Mouse (Mus musculus): Measurements from ENCODE around the gene Tnfrsf1a.

Gene Tnfrsf1a

DNA sequence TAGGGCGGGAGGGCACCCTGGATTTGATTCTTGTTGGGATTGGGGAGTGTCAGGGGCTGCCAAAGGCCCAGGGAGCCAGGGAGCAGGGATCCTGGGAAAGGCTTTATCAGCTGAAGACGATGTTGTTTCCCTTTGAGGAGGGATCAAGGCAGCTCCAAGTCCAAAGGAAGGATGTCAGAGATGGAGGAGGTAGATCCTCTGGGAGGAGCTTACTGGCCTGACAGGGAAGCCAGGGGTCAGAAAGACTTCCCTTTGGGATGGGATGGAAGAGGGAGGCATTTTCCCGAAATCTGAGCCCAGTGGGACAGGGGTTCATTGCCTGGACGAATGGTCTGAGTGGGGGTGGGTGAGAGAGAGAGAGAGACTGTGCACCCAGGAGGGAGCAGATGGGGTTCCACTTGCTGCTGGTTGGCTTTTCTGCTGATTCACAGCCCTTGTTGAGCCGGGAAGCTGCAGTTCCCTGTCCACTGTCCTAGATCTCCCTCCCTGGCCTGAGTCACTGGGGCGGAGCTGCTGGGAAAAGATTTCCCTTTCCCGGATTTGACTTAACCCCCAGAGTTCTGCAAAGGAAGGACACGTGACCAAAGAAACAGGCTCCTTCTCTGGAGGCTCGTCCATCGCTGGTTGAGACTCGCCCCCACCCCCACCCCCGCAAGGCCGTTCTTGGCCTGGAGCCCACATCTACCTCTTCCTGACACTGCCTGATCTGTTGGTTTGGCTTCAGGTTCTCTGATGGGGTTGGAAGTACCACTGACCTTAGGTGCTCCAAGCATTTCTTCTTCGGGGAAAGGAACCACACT lies 5.4 kb downstream of the Tnfrsf1a start:
- DNase-seq: peak; percentile 29 to 33

DNA sequence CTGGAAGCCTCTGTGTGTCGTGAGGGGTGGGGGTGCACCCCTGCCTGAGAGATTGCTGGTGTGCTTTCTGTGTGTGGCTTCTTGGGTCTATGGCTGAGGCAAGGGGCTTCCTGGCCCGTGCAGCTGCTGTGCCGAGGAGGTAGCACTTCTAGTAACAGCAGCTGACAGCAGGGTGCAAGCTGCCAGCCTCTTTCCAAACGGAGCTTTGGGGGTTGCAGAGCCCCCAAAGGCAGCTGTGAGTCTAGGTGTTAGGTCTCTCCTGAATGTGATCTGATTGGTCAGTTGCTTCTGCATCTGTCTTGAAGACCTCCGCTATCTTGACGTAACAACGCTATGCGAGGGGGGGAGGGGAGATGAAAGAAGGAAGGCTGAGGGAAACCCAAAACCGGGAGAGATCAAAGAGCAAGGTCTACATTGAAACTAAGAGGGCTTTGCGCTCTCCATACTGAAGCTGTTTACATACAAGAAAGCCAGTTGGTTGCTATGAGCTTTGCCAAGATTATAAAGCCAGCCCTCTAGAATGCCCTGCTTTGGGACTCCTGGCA lies 6.1 kb downstream of the Tnfrsf1a start:
- no peak for DNase-seq

DNA sequence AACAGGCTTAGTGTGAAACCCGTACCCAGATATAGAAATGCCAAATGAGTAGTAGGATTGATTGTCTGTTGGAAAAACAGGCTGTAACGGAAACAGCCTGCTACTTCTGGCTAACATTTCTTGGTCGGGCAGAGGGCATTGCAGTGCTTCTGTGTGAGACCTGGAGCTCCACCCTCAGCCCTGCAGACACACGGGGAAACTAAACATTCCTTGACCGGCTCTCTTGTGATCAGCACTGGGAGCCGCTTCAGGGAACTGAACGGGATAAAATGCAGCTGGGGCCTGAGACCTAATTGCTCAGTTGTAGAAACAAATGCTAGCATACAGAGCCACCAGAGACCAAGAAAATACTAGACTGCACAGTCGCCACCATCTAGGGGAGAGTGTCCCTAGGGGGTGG lies 7.1 kb downstream of the Tnfrsf1a start:
- DNase-seq: no peak

DNA sequence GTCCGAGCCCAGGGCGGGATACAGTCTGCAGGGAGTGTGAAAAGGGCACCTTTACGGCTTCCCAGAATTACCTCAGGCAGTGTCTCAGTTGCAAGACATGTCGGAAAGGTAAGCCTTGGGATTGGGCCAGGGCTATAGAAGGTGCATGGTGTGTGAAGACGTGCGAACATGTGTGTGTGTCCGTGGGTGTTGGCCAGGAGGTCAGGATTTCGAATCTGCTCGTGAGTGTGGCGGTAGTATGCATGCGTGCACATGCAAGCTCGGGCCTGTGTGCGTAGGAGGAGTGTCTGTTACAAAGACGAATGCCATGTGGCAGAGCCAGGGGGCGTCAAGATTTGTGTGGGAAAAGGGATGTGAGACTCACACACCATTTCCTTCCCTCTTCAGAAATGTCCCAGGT lies 8.2 kb downstream of the Tnfrsf1a start:
- DNase-seq: no peak

DNA sequence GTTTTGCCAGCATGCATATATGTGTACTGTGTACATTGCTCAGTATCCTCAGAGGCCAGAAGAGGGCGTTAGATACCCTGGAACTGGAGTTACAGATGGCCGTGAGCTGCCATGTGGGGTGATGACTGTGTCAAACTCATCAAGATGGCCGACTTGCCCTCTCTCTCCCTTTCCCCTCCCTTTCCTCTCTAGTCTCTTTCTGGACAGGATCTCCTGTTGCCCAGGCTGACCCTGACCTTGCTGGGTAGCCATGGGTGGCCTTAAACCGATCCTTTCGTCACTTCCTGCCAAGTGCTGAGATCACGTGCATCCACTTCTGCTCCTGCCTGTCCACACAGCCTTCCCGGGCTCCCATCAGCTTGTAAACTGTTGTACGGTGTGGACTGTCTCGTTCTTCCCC lies 10.8 kb downstream of the Tnfrsf1a start:
- DNase-seq: no peak

DNA sequence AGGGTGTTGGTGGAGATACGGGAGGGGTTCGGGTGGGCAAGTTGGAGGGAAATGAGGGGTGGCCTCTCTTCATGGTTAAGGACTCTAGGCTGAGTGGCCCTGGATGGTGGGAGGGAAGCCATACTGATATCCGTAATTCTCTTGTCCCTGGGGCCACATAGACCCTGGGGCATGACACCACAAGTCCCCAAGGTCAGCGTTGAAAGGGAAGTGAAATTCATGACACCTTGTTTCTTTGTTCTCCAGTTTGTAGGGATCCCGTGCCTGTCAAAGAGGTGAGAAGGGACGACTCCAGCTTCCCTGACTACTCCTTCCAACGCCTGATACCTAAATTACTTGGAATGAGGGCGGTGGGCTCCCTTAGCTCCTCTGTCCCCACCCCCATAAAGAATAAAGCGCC lies 11.7 kb downstream of the Tnfrsf1a start:
- no peak for DNase-seq

DNA sequence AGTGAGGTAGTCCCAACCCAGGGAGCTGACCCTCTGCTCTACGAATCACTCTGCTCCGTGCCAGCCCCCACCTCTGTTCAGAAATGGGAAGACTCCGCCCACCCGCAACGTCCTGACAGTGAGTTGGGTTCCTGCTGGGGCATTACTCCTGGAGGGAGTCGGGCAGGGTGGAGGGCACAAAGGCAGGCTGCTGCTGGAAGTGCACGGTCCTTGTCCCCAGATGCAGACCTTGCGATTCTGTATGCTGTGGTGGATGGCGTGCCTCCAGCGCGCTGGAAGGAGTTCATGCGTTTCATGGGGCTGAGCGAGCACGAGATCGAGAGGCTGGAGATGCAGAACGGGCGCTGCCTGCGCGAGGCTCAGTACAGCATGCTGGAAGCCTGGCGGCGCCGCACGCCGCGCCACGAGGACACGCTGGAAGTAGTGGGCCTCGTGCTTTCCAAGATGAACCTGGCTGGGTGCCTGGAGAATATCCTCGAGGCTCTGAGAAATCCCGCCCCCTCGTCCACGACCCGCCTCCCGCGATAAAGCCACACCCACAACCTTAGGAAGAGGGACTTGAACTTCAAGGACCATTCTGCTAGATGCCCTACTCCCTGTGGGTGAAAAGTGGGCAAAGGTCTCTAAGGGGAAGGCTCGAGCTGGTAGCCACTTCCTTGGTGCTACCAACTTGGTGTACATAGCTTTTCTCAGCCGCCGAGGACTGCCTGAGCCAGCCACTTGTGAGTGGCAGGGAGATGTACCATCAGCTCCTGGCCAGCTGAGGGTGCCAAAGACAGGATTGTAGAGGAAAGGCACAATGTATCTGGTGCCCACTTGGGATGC lies 12.5 kb downstream of the Tnfrsf1a start:
- peak; percentile 74 to 75 for DNase-seq

DNA sequence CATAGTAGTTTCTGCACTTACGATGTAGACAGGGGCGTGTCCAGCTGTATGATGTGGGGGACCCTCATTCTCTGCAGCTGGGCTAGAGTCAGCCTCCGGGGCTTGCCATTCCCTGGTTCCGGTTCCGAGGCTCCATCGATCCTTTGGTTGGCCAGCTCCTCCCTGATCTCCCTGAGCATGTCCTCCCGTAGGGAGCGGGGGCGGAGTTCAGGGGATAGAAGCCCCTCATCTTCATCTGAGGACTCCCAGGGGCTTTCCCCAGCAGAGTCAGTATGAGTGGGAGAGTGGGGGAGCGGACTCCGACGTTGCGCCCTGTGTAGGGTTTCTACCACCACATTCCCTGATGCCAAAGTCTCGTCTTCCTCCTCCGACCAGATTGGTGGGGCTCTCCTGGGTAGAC lies 13.9 kb downstream of the Tnfrsf1a start:
- no peak for DNase-seq

DNA sequence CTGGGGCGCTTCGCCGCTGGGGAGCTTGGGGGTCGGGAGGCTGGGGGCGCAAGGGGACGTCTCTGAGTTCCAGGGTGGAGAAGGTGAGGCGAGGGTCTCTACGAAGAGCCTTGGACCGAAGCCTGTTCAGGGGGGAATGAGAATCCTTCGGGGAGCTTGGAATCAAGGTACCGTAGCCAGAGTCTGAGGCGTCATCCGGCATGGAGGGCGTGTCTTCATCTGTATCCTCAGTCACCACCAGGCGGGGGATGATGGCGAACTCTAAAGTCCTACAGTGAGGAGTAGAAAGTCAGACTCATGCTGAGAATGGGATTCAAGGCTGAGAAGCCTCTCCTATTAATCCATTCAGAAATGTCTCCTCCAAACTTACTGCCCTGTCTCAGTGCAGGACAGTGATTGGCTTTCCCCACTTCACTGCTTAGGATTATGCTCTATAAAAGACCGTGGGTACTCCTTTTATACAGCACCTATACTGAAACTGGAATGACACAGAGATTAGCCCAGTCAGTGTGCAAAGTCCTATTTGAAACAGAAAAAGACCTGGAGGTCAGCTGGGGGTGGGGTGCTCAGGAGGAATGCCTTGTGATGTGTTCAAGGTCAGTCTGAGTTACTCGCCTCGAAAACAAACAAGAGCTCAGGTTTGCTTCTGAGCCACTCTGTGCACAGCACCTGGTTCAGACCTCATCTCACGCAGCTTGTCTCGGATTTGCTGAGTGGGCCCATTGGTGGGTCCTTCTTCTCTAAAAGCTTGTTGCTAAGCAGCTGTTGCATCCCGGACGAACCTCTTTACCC lies 14.5 kb downstream of the Tnfrsf1a start:
- DNase-seq: peak in 1 of 2 experiments; percentile 26

DNA sequence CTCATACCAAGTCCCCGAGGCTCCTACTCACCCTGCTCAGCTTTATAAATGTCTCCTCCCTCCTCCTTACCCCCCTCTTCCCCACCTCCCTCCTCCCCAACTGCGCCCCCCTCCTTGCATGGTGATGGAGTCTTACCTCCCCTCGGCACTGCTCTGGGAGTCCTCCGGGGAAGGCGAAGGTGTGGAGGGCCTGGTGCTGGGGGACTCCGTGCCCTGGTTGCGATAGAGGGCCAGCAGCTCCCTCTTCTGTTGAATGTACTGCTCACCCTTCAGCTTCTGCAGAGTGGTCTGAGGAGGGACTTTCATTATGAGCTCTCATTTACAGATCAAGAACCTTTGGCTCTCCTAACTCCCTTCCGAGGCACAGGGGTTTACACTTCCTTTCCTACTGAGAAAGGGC lies 15.3 kb downstream of the Tnfrsf1a start:
- DNase-seq: peak in 1 of 2 experiments; percentile 29

DNA sequence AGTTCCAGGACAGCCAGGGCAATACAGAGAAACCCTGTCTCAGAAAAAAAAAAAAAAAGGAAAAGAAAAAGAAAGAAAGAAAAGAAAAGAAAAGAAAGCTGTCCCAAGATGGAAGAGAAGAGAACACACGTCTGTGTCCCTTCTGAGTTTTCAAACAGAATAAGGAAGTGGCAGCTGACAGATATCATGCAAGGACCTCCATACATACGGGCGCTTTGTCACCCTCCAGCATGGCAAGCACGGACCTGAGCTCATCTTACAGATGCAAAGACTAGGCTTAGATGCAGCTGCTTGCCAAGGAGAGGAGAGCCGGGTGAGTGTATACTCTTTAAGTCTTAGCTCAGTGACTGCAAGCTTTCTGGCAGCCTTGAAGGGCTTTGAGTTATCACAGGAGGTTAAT lies 16.4 kb downstream of the Tnfrsf1a start:
- no peak for DNase-seq

DNA sequence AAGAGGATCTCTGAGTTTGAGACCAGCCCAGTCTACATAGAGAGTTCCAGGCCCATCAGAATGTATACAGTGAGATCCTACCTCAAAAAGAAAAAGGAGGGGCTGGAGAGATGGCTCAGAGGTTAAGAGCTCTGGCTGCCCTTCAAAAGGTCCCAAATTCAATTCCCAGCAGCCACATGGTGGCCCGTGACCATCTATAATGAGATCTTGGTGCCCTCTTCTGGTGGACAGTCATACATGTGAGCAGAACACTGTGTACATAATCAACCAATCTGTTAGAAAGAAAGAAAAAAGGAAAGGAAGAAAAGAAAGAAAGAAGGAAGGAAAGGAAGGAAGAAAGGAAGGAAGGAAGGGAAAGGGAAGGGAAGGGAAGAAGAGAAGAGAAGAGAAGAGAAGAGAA lies 17.0 kb downstream of the Tnfrsf1a start:
- DNase-seq: no peak

DNA sequence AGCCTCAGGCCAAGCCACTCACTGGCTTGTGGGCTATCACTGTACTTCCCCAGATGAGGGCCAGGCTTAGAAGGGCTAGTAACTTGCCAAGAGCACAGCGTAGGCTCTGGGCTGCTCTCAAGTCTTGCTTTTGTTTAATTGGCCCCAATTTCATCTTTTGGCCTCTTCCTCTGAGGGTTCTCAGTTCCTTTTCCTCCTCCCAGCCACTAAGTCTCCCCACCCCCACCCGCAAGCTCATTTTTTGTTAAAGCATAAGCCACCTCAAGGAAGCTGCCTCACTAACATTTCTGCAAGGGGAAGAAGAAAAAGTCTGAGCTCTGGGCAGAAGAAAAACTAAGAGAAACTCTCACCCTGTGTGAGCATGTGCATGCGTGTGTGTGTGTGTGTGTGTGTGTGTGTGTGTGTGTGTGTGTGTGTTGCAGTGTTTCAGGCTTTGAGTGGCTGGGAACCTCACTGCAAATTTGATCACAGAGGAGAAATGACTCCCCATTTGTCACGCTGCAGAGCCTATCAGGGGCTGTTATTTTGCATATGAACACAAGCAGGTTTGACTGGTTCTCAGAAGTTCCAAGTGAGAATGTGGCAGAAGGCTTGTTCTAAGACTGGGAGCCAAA lies 18.7 kb downstream of the Tnfrsf1a start:
- no peak for DNase-seq

DNA sequence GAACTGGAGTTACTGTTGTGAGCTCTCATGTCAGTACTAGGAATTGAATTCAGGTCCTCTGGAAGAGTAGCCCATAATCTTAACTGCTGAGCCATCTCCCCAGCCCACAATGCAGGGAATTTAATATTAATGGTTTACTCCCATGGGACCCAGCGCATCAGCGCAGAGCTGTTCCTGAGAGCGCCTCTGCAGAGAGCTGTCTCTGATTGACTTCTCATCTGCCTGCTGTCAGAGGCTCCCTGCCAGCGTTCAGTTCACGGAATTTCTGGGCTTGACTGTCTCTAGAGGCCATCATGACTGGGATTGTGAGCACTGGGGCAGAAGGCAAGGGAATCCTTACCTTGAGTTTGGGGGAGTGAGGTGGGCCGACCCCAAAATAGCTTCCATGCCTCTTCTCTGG lies 27.9 kb downstream of the Tnfrsf1a start:
- no peak for DNase-seq

DNA sequence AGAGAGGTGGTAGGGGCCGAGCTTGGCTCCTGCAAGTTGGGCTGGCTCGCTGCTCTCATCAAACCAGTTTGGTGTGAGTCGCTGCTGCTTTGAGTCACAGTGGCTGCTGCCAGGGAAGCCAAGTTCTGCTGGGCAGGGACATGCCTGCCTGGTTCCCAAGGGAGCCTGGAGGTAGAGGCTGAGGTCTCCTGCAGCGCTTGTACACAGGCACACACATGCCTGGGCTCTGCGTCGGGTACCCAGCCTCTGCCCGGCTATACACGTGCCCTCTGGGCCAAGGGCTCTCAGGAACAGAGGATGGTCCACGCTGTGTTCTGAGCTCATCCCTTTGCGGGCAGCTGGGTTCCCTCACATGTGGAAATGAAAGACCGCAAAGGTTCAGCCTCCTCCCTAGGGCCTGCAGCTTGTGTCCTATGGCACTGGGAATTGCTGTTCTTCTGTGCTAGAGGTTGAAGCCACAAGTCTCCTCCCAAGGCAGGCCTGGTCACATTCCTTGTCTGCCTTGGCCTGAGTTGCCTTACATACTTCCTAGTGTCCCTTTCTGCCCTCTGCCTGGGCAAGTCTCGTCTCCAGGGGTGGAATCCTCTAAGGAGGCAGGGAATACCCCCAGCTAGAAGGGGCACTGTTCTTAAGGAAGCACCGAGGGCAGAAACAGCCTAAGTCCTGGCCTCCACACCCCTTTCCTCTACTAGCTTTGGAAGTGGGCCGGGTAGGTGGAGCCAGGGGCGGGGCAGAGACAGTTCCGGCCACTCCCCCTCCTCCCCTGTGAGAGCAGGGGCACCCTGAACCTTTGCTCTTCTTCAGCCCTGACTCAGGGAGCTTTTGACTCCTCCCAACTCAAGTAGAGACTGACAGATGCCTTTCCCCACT lies 28.7 kb downstream of the Tnfrsf1a start:
- peak; percentile 45 for DNase-seq

DNA sequence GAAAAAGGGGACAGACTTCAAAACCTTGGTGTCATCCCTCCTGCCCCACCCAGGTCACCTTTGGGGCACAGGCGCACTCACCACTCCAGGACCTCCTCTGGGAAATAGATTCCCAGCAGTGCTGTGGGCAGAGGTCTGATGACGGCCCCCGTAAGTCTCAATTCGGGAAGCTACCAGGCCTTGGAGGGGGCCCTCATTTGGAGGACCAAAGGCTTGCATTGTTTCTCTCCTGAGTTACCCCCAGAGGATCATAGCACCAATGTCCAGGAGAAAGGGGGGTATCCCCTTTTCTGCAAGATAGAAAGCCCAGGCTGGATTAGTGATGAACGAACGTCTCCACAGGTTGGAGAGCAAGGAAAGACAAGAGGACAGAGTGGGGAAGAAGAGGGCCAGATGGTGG lies 29.5 kb downstream of the Tnfrsf1a start:
- no peak for DNase-seq

DNA sequence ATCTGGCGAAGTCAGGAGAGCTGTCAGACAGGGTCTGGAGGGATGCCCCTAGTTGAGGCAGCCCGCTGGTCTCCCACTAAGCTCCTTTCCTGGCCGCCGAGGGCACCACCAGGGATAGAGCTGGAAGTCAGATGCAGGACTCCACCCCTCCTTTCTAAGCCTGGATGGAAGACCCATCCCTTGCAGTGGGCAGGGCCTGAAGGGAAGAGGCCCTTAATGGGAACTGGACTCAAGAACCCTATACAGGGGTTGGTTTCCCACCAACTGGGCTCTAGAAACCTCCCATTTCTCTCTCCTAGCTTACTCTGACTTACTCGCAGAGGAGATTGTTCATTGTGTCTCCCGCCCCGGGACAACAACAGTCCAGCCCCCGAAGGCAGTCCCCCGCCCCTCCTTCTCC lies 30.6 kb downstream of the Tnfrsf1a start:
- DNase-seq: no peak

DNA sequence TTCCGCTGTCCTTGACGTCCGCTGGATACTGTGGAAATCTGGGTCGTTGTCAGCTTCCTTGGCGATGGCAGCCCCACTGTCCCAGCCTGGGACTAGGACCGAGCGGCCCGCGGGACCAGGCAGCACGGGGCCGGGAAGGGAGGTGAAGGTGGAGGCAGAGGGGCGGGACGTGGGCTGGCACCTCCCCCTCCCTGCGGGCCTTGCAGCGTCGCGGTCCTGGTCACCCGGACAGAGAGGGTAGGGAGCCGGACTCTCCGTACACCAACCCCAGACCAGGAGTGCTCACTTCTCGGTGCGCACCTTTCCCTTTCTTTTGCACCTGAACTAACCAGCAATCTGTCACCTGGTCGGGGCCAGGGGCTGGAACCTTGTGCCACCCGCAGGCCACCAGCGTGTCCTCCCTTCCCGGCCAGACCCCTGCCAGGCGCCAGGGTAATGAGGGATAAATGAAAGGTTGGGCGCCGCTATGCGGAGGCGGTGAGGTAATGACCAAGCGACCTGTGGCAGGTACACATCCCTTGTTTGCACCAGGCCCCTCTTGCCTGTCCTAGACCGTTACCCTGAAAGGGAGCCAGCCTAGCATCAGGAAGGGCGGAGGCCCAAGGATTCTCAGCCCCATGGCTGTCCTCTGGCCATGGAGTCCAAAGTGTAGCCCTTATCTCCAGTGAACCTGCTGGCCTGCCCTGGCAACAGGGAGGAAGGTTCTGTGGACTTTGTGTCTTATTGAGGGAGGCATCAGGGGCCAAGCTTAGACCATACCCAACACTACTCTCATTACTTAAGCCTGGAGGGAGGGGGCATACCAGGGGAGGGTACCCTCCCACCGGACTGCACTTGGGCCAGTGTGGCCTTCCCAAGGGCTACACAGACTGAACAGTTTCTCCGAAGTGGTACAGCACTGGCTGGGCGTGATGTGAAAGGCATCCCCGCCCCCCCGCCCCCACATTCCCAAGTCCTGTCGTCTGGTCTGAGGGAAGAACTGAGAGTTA lies 31.5 kb downstream of the Tnfrsf1a start, which contains the start of gene Plekhg6:
Gene Plekhg6, minus strand, starts transcription at position 422 of the 989 bp plus-strand sequence.
- DNase-seq: no peak

DNA sequence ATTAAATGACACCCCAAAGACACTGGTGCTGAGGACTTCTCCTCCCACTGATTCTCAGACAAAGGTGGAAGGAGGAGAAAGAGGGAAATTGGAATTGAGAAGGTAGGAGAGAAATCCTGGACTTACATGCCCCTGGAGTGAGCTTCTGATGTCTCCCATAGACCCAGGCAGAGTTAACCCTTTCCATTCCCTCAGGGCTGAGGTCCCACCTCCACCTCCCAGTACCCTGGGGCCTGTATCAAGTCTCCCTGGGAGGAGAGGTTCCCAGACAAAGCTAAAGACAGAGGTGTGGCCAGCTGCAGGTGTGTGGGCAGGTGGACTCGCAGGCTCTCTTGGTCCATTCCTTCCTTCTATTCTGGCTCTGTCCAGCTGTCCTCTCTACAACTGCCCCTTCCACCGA lies 32.9 kb downstream of the Tnfrsf1a start:
- DNase-seq: no peak

All from cerebellum, postnatal 10 days (tissue).